Mouse (Mus musculus): ENCODE results near the gene Hsd17b6. TPM values are rescaled to one million over a fixed set of nuclear protein-coding genes. Genes with fewer than 3 reads are reported as not detected.
"Not testable (repeated sequence)": the region's sequence is repeated elsewhere in the genome, so short reads cannot be mapped to it uniquely, and the experiment has no call there.

Gene Hsd17b6
- not detected for total RNA-seq (2021)
- long read RNA-seq, experiment 1, result 0 reads
- long read RNA-seq, experiment 2, result 0 reads

DNA sequence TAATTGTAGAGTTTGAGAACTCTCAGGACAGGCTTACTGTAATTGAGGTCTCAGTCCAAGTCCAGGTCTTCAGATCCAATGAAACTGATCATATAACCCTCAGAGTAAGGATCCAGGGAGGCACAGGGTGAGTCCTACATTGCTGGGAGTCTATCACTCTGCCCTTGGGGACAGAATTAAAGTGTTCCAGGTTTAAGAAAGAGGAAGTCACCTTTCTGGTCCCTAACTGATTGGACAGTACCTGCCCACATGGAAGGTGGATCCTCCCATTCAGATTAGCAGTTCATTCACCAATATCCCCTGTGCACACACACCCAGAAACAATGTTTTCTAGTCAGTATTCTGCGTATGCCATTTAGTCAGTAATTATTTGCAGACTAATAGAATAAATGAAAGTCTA is at the start of gene Hsd17b6:
Gene Hsd17b6, minus strand, starts transcription at position 166 of the 400 bp plus-strand sequence.
- no peak for DNase-seq

DNA sequence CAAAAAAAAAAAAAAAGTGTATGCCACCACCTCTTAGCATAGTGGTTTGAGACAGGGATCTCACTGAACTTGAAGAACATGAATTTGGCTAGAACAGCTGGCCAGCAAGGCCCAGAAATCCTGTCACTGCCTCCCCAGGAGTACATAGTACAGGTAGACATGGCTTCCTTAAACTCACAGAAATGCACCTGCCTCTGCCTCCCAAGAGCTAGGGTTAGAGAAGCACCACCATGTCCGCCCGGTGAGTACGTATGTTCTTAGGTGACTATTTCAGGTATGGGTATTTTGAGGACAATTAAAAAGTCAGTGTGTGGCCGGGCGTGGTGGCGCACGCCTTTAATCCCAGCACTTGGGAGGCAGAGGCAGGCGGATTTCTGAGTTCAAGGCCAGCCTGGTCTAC is 45.6 kb upstream of the Hsd17b6 start:
- DNase-seq, result no peak

DNA sequence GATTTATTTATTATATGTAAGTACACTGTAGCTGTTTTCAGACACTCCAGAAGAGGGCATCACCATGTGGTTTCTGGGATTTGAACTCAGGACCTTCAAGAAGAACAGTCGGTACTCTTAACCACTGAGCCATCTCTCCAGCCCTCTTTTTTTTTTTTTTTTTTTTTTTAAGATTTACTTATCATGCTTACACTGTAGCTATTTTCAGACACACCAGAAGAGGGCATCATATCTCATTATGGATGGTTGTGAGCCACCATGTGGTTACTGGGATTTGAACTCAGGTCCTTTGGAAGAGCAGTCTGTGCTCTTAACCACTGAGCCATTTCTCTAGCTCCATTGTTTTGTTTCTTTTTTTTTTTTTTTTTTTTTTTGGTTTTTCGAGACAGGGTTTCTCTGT is 44.7 kb upstream of the Hsd17b6 start:
- DNase-seq, result not testable (repeated sequence)

DNA sequence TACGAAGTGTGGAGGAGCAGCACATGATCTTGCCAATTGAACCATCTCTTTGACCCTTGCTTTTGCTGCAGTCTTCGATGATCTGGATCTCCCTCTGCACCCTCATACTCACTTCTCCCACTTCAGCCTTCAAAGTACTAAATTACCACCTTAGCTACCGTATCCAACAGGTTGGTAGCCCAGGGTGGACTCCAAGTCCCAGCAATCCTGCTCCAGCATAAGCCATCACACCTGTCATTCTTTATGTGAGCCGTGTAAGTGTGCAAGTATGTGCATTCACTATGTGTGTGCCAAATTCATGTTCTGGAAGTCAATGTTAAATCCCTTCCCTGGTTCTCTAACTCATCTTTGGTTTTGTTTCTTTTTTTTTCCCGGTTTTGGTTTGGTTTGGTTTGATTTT is 44.2 kb upstream of the Hsd17b6 start:
- DNase-seq, result no peak

- DNase-seq, result no peak
Measured at GRCm38 (mm10) chr10:128050355-128050754, 42.9 kb upstream of the Hsd17b6 start.

- no peak for DNase-seq
Measured at GRCm38 (mm10) chr10:128049741-128050140, 42.3 kb upstream of the Hsd17b6 start.

DNA sequence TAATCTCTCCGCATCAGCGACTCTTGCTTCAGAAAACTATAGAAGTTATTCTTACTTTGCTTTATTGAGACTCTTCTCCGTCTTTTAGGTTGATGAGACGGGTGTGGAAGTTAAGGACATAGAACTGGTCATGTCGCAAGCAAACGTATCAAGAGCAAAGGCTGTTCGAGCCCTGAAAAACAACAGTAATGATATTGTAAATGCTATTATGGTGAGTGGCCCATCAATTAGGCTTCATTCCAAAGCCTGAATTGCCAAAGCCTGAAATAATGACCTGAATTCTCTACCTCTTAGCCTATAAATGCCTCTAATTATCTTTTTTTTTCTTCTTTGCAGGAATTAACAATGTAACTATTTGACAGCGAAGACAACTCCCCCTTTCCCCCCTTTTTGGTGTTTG is 40.7 kb upstream of the Hsd17b6 start:
- DNase-seq, result no peak

DNA sequence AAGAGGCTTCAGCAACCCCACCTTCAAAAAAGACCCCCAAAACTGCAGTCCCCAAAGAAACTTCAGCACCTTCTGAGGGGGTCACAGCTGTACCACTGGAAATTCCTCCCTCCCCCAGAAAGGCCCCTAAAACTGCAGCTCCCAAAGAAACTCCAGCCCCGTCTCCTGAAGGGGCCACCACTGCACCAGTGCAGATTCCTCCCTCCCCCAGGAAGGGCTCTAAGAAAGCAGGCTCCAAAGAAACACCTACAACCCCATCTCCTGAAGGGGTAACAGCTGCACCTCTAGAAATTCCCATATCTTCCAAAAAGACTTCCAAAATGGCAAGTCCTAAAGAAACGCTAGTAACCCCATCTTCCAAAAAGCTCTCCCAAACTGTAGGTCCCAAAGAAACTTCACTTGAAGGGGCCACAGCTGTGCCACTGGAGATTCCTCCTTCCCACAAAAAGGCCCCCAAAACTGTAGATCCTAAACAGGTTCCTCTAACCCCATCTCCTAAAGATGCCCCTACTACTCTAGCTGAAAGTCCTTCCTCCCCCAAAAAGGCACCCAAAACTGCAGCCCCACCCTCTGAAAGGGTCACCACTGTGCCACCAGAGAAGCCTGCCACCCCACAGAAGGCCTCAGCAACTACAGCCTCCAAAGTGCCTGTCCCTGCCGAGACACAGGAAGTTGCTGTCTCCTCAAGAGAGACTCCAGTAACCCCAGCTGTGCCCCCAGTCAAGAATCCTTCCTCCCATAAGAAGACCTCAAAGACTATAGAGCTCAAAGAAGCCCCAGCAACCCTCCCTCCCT is 35.8 kb upstream of the Hsd17b6 start:
- DNase-seq, result no peak

- DNase-seq, result no peak
Measured at GRCm38 (mm10) chr10:128042466-128042865, 35.1 kb upstream of the Hsd17b6 start.

DNA sequence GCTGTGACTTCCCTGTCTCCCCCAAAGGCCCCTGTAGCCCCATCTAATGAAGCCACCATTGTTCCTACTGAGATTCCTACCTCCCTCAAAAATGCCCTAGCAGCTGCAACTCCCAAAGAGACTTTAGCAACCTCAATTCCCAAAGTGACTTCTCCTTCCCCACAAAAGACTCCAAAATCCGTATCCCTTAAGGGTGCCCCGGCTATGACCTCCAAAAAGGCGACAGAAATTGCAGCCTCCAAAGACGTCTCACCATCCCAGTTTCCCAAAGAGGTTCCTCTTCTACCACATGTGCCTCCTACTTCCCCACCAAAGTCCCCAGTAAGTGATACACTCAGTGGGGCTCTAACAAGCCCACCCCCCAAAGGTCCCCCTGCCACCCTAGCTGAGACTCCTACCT is 34.2 kb upstream of the Hsd17b6 start:
- no peak for DNase-seq

DNA sequence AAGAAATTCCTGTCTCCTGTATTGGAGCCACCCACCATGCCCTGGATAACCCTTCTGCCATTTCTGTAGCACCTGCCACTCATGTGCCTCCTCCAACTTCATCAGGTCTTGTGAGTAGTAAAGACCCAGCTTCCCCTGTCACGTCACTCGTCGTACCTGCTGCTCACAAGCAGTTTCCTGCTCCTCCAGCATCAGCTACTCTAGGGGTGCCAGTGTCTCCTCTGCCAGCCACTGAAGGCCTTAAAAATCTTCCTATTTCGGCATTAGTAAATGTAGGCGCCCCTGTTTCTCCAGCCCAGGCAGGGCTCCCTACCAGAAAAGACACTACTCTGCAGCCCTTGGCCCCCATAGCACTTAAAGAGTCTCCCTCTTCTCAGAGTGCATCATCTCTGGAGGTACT is 32.9 kb upstream of the Hsd17b6 start:
- DNase-seq, result no peak

GRCm38 (mm10) chr10:128039858-128040257 is 32.4 kb upstream of the Hsd17b6 start:
- no peak for DNase-seq

DNA sequence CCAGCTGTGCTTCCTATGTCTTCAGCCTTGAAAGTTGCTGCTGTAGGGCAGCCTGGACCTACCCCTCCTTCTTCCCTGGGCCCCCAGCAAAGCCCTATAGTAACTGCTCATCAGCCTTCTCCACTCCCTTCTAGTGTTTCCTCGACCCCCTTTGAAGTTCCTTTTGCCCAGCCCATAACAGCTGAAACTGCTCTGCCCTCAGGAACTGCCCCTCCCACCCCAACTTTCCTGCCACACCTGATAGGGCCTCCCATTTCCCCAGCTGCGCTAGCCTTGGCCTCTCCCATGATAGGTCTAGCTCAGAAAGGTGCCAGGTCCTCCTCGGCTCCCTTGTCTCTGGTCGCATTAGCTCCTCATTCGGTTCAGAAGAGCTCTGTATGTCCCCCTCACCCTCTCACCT is 31.8 kb upstream of the Hsd17b6 start:
- DNase-seq, result no peak

DNA sequence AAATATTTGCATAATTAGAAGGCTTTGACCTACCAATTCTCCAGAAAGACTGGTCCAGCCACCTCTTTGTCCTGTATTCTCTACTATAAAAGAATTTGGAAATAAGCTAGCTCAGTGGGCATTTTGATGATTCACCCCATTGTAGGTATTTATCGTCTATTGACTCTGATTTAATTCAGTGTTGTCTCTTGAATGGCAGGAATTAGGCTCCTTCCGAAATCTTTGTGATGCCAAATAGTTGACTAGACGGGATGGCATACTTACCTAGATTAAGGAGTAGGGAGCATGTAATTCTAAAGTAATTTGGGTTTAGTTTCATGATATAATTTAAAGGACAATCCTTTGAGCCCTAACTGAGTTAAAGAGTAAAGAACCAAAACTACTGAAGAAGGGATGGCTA is 30.5 kb upstream of the Hsd17b6 start:
- DNase-seq, result no peak

GRCm38 (mm10) chr10:128036746-128037425 is 29.5 kb upstream of the Hsd17b6 start:
- peak; percentile 72 for DNase-seq

DNA sequence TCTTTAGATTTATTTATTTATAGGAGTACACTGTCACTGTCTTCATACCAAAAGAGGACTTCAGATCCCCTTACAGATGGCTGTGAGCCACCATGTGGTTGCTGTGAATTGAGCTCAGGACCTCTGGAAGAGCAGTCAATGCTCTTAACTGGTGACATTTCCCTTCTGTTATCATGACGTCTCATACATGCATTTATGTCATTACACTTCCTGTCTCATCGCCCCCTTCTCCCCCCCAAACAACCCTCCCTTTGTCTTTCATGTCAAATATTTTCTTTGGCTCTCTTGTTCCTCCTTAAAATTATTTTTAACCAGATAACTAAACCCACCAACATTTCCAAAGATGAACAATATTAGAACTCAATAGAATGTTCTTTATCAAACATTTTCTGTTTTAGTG is 23.4 kb upstream of the Hsd17b6 start:
- DNase-seq, result no peak

- DNase-seq, result no peak
Measured at GRCm38 (mm10) chr10:128029931-128030330, 22.5 kb upstream of the Hsd17b6 start.

DNA sequence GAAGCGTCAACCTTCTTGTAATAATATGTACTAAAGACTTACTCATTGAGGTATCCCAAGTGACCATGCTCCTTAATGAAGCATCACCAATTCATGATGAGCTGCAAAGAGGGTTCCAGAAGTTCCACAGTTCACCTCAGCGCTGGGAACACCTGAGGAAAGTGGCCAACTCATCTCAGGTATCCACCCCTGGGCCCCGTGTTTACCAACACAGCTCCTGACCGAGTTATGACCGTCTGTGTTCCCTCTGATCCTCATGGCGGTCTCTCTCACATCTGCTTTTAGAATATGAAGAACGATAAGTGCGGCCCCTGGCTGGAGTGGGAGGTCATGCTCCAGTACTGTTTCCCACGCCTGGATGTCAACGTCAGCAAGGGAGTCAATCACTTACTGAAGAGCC is 16.1 kb upstream of the Hsd17b6 start:
- DNase-seq, result no peak

- no peak for DNase-seq
Measured at GRCm38 (mm10) chr10:128022196-128022595, 14.8 kb upstream of the Hsd17b6 start.

DNA sequence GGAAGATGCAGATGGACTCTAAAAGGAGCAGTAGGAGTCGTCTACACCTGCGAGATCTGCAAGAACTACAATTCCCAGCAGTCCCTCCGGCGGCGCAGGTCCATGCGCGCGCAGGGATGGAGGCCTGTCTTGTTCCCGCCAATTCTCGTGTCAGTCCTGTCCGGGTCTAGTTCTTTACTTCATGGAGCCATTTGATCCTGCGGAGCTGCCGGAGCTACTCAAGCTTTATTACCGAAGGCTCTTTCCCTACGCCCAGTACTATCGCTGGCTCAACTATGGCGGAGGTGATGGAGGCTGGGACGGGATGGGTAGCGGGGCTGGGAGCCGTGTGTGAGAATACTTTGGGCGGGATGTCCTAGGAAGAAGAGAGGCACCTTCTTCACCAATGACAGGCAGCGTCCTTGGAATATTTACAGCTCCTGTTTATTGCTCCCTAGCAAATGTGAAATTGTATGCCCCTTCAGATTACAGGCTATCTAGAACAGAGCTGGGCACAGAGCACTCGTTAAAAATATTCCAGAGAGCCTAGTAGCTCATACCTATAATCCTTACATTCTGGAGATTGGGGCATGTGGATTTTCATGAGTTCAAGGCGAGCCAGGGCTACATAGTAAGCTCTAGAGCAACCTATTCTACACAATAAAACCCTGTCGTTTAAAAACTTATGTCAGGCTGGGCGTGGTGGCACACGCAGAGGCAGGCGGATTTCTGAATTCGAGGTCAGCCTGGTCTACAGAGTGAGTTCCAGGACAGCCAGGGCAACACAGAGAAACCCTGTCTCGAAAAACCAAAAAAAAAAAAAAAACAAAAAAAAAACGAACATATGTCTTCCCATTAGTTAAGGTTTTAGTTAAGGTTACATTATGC is 7.9 kb upstream of the Hsd17b6 start, which contains the start of gene Prim1:
Gene Prim1, plus strand, starts transcription at position 101 of the 867 bp plus-strand sequence.
- peak; percentile 63 for DNase-seq

- no peak for DNase-seq
Measured at GRCm38 (mm10) chr10:128009735-128010134, 2.3 kb upstream of the Hsd17b6 start.

DNA sequence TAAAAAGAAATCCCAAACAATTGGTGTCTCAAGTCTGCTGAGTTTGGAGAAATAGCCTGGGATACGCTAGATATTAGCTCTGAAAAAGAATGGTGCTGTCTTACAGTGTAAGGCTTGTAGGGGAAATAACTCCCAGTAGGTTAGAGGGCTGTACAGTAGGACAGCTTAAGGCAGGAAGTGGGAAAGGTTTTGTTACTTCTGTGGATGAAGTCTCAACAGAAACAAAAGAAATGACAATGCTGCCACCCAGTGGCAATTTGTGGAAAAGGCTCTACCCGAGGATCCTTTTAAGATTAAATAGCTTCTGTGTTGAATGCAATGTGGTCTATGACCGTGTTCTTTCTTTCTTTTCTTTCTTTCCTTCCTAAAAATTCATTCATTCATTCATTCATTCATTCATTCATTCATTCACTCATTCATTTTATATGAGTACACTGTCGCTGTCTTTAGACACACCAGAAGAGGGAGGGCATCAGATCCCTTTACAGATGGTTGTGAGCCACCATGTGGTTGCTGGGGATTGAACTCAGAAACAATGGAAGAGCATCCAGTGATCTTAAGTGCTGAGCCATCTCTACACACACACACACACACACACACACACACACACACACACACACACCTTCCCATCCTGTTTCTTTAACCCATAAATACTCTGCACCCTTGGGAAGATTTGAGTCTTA is 937 bp upstream of the Hsd17b6 start:
- DNase-seq, result peak; percentile 27

All from gastrocnemius, postnatal 25 days (tissue).